Mouse (Mus musculus) ES-Bruce4 (cell line): ENCODE data around the gene Kif14.

ENCODE experiments used
- CTCF ChIP-seq: IDR thresholded peaks from one replicate; pipeline ENCODE4 v1.8.1; 2011; ENCODE audit warnings: low read depth, low read length
- POLR2A ChIP-seq: IDR thresholded peaks from one replicate; pipeline ENCODE4 v1.8.1; 2011; ENCODE audit warnings: low read length; ENCODE audit not compliant: insufficient read depth

DNA sequence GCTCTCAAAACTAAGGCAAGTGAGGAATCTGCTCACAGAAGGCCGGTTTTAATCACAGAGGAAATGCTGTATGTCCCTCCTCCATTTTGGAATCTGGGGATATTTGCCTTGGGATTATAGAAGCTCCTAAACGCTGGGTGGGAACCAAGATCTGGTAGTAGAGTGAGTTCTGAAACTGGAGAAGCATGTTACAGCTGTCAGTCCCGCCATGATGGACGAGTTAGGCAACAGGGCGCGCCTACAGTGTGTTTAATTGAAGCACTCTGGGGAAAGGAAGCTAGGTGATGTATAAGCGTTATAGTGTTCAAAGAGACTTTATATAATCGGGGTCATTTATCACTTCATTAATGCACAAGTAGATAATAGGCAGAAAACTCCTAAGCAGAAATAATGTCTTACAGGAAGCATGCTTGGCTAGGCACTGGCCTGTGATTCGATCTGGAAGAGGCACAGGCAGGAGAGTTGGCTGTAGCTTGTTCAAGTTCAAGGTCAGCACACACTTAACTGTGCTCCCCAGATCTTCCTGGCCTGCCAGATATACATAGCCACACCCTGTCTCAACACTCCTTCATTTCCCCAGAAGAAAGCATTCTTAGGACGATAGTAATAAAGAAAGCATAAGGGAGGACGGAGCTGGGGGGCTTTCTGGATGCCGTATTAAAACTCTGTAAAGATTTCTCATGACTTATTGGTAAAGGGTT is 21.4 kb upstream of the Kif14 start:
- TF ChIP-seq CTCF (no peak), POLR2A (no peak)
